In genomic region chr2:181155801-181156200, GRCm38 (mm10) we compare ENCODE assay signal across 10 mouse cellular contexts. TPM values are rescaled to one million over a fixed set of nuclear protein-coding genes. Genes with fewer than 3 reads are reported as not detected.
DNase-seq lines count a peak whose midpoint lies in the region; ATAC-seq lines count a peak whose summit lies in the region.
"Had no signal": no experiment of that assay in that cellular context is flagged by ENCODE, and none has a peak within 500 bp of the region (broad histone marks: within the 10 kb centered on the region; RNA-seq: fewer than 3 reads in every experiment).

No protein-coding gene starts in this region.

- peaks cover 58% of the 10 kb centered on the region for H3K27me3 ChIP-seq in heart, embryonic 12.5 days (replicated peaks)
- H3K27me3 ChIP-seq in midbrain, embryonic 16.5 days (ENCODE audit: control insufficient read depth, insufficient read depth, low read depth, low read length) = no peaks in the 10 kb centered on the region
- H3K27me3 ChIP-seq in liver, embryonic 11.5 days (replicated peaks; ENCODE audit: control insufficient read depth, insufficient read depth, low read length) = peaks cover 47% of the 10 kb centered on the region

- peak overlapping the region; percentile 62 for H3K4me2 ChIP-seq in heart, embryonic 12.5 days
- peak overlapping the region; percentile 78 for H3K4me2 ChIP-seq in midbrain, embryonic 16.5 days (ENCODE audit: low read length)
- no peak overlapping the region for H3K4me2 ChIP-seq in liver, embryonic 11.5 days
- H3K4me2 ChIP-seq: liver, embryonic 13.5 days had no signal

- H3K9ac ChIP-seq in heart, embryonic 12.5 days = peak overlapping the region; percentile 76
- peak overlapping the region; percentile 91 for H3K9ac ChIP-seq in midbrain, embryonic 16.5 days (ENCODE audit: low read depth, low read length)
- no peak overlapping the region for H3K9ac ChIP-seq in liver, embryonic 11.5 days (ENCODE audit: low read depth, low read length)
- H3K9ac ChIP-seq: liver, embryonic 13.5 days had no signal

- 61% methylated on average over 4 of the region's 4 CpGs for WGBS in heart, embryonic 12.5 days
- 75% methylated on average over 4 of the region's 4 CpGs for WGBS in midbrain, embryonic 16.5 days
- 62% methylated on average over 4 of the region's 4 CpGs for WGBS in liver, embryonic 11.5 days

- peak overlapping the region; percentile 55 for H3K4me3 ChIP-seq in heart, embryonic 12.5 days
- H3K4me3 ChIP-seq in midbrain, embryonic 16.5 days (ENCODE audit: low read depth, low read length) = peak overlapping the region; percentile 72
- H3K4me3 ChIP-seq in liver, embryonic 11.5 days (ENCODE audit: low read depth, low read length) = no peak overlapping the region
- H3K4me3 ChIP-seq: liver, embryonic 13.5 days had no signal

- DNase-seq in frontal cortex, adult 2 months (ENCODE audit: extremely low spot score in 1 of 2, low spot score in 1 of 2) = peak; percentile 28 to 42
- no peak for DNase-seq in frontal cortex, postnatal 36 days (ENCODE audit: low spot score in 2 of 2)
- peak; percentile 88 for DNase-seq in cerebellum, adult 9-10 months
- DNase-seq in liver, embryonic 11.5 days (ENCODE audit: low spot score) = no peak
- DNase-seq in left cerebral cortex, adult 8-10 months (ENCODE audit: low spot score in 2 of 2) = no peak
- DNase-seq in kidney, adult 18-20 months = no peak
- DNase-seq: liver, embryonic 13.5 days had no signal

- peaks cover 62% of the 10 kb centered on the region for H3K4me1 ChIP-seq in heart, embryonic 12.5 days (replicated peaks)
- H3K4me1 ChIP-seq in midbrain, embryonic 16.5 days (ENCODE audit: control insufficient read depth, insufficient read depth, low read length) = peaks cover 47% of the 10 kb centered on the region
- no peaks in the 10 kb centered on the region for H3K4me1 ChIP-seq in liver, embryonic 11.5 days (replicated peaks; ENCODE audit: control insufficient read depth, insufficient read depth, low read length)
- H3K4me1 ChIP-seq: liver, embryonic 13.5 days had no signal

- peak overlapping the region; percentile 79 for H3K27ac ChIP-seq in heart, embryonic 12.5 days (ENCODE audit: poor library complexity, severe bottlenecking)
- H3K27ac ChIP-seq in midbrain, embryonic 16.5 days (ENCODE audit: low read length) = peak overlapping the region; percentile 91; the same call in 1 of the 2 replicates
- no peak overlapping the region for H3K27ac ChIP-seq in liver, embryonic 11.5 days (ENCODE audit: low read depth, low read length)
- H3K27ac ChIP-seq: liver, embryonic 13.5 days had no signal

- no peaks in the 10 kb centered on the region for H3K9me3 ChIP-seq in heart, embryonic 12.5 days (replicated peaks)
- H3K9me3 ChIP-seq in midbrain, embryonic 16.5 days (replicated peaks; ENCODE audit: control insufficient read depth, low read length, poor library complexity, severe bottlenecking) = no peaks in the 10 kb centered on the region
- H3K9me3 ChIP-seq in liver, embryonic 11.5 days (ENCODE audit: control insufficient read depth, low read length) = no peaks in the 10 kb centered on the region
- H3K9me3 ChIP-seq: liver, embryonic 13.5 days had no signal

- H3K36me3 ChIP-seq in heart, embryonic 12.5 days = peaks cover 17% of the 10 kb centered on the region
- peaks cover 11% of the 10 kb centered on the region for H3K36me3 ChIP-seq in midbrain, embryonic 16.5 days (ENCODE audit: control insufficient read depth, insufficient read depth, low read length)
- no peaks in the 10 kb centered on the region for H3K36me3 ChIP-seq in liver, embryonic 11.5 days (ENCODE audit: control insufficient read depth, insufficient read depth, low read length)
- H3K36me3 ChIP-seq: liver, embryonic 13.5 days had no signal

- ATAC-seq in heart, embryonic 12.5 days (ENCODE audit: insufficient number of reproducible peaks, low FRiP score) = 0 out of 2 replicates have a peak, but pooled peaks have one; percentile 2
- peak; percentile 15 for ATAC-seq in midbrain, embryonic 16.5 days
- no peak for ATAC-seq in liver, embryonic 11.5 days (replicated peaks; ENCODE audit: low FRiP score)

RNA-seq across cellular contexts. Expression of gene Eef1a2, which starts 1.0 kb away (rescaled TPM):
- 939 and 990 TPM in 2 replicates for polyA plus RNA-seq in frontal cortex, adult 2 months (2012; rRNA removed)
- 7.7 and 7.9 TPM in 2 replicates for polyA plus RNA-seq in heart, embryonic 12.5 days (2016; fragmentation: Nextera tagmentation; extraction: Ambion mirVana)
- polyA plus RNA-seq in midbrain, embryonic 16.5 days (2015; fragmentation: Nextera tagmentation; extraction: Ambion mirVana) = 10.0 and 11.0 TPM in 2 replicates
- not detected in 2 replicates for polyA plus RNA-seq in liver, embryonic 11.5 days (2014; fragmentation: Nextera tagmentation; extraction: Ambion mirVana)
- 1,000 to 10,000 TPM; 1,221 to 1,269 (median 1,259) TPM for total RNA-seq in left cerebral cortex, adult 8-10 months (2022)
- total RNA-seq: hematopoietic stem cell, adult 5-6 weeks had no signal
- polyA plus RNA-seq: liver, embryonic 13.5 days had no signal

RNA-seq across cellular contexts. Expression of gene Kcnq2, which starts 20.7 kb away (rescaled TPM):
- polyA plus RNA-seq in frontal cortex, adult 2 months (2012; rRNA removed) = 167 and 170 TPM in 2 replicates
- polyA plus RNA-seq in heart, embryonic 12.5 days (2016; fragmentation: Nextera tagmentation; extraction: Ambion mirVana) = 0.11 TPM in 1 of 2 replicates, not detected in the other
- 50.2 and 50.8 TPM in 2 replicates for polyA plus RNA-seq in midbrain, embryonic 16.5 days (2015; fragmentation: Nextera tagmentation; extraction: Ambion mirVana)
- 0.15 and 0.18 TPM in 2 replicates for polyA plus RNA-seq in liver, embryonic 11.5 days (2014; fragmentation: Nextera tagmentation; extraction: Ambion mirVana)
- 100 to 1,000 TPM; 231 to 254 (median 236) TPM for total RNA-seq in left cerebral cortex, adult 8-10 months (2022)
- total RNA-seq: hematopoietic stem cell, adult 5-6 weeks had no signal

RNA-seq across cellular contexts. Expression of gene Ppdpf, which starts 31.2 kb away (rescaled TPM):
- polyA plus RNA-seq in frontal cortex, adult 2 months (2012; rRNA removed) = 117 and 142 TPM in 2 replicates
- 174 and 175 TPM in 2 replicates for polyA plus RNA-seq in heart, embryonic 12.5 days (2016; fragmentation: Nextera tagmentation; extraction: Ambion mirVana)
- polyA plus RNA-seq in midbrain, embryonic 16.5 days (2015; fragmentation: Nextera tagmentation; extraction: Ambion mirVana) = 407 and 408 TPM in 2 replicates
- polyA plus RNA-seq in liver, embryonic 11.5 days (2014; fragmentation: Nextera tagmentation; extraction: Ambion mirVana) = 172 and 179 TPM in 2 replicates
- total RNA-seq in left cerebral cortex, adult 8-10 months (2022) = 10 to 100 TPM; 73.1 to 84.3 (median 75.9) TPM

RNA-seq across cellular contexts. Expression of gene Ptk6, which starts 46.8 kb away (rescaled TPM):
- 0.04 and 0.08 TPM in 2 replicates for polyA plus RNA-seq in frontal cortex, adult 2 months (2012; rRNA removed)
- not detected in 2 replicates for polyA plus RNA-seq in heart, embryonic 12.5 days (2016; fragmentation: Nextera tagmentation; extraction: Ambion mirVana)
- polyA plus RNA-seq in midbrain, embryonic 16.5 days (2015; fragmentation: Nextera tagmentation; extraction: Ambion mirVana) = not detected in 2 replicates
- polyA plus RNA-seq in liver, embryonic 11.5 days (2014; fragmentation: Nextera tagmentation; extraction: Ambion mirVana) = not detected in 2 replicates
- not detected for total RNA-seq in left cerebral cortex, adult 8-10 months (2022)
- total RNA-seq: hematopoietic stem cell, adult 5-6 weeks had no signal

RNA-seq across cellular contexts. Expression of gene Srms, which starts 57.2 kb away (rescaled TPM):
- polyA plus RNA-seq in frontal cortex, adult 2 months (2012; rRNA removed) = 0.44 and 0.50 TPM in 2 replicates
- 0.23 and 0.32 TPM in 2 replicates for polyA plus RNA-seq in heart, embryonic 12.5 days (2016; fragmentation: Nextera tagmentation; extraction: Ambion mirVana)
- polyA plus RNA-seq in midbrain, embryonic 16.5 days (2015; fragmentation: Nextera tagmentation; extraction: Ambion mirVana) = 0.07 and 0.20 TPM in 2 replicates
- polyA plus RNA-seq in liver, embryonic 11.5 days (2014; fragmentation: Nextera tagmentation; extraction: Ambion mirVana) = 0.23 TPM in 1 of 2 replicates, not detected in the other
- under 1 TPM in 3 of 4 experiments, not detected in 1; 0.16 to 0.40 (median 0.33) TPM for total RNA-seq in left cerebral cortex, adult 8-10 months (2022)
- total RNA-seq: hematopoietic stem cell, adult 5-6 weeks had no signal

Comparison
In these comparisons a context has a peak if more than half of its experiments do, and no peak if none do; other contexts are left out.
1. DNase-seq: peak in frontal cortex, adult 2 months (2 of 2) and cerebellum, adult 9-10 months (single experiment); none in frontal cortex, postnatal 36 days (0 of 2), liver, embryonic 11.5 days (single experiment), left cerebral cortex, adult 8-10 months (0 of 2) and kidney, adult 18-20 months (single experiment).
2. RNA of gene Eef1a2, which starts 1.0 kb away (polyA plus RNA-seq): 939 to 990 TPM in frontal cortex, adult 2 months; 10.0 to 11.0 TPM in midbrain, embryonic 16.5 days, 7.7 to 7.9 TPM in heart, embryonic 12.5 days and not detected in liver, embryonic 11.5 days; every median in the first group is over 10 times any median in the second.
3. RNA of gene Kcnq2, which starts 20.7 kb away (polyA plus RNA-seq): 167 to 170 TPM in frontal cortex, adult 2 months and 50.2 to 50.8 TPM in midbrain, embryonic 16.5 days; 0.15 to 0.18 TPM in liver, embryonic 11.5 days and 0.11 TPM in heart, embryonic 12.5 days; every median in the first group is over 10 times any median in the second.